Mouse (Mus musculus): ENCODE measurements around the gene Ahcy. TPM values are rescaled to one million over a fixed set of nuclear protein-coding genes. Genes with fewer than 3 reads are reported as not detected.
A peak's percentile ranks its signal among the peaks of the same experiment; 100 is the strongest.
"Not testable (repeated sequence)": the region's sequence is repeated elsewhere in the genome, so short reads cannot be mapped to it uniquely, and the experiment has no call there.

Gene Ahcy
- polyA plus RNA-seq, 1 experiment from 2014 or later, result 32.9 TPM

DNA sequence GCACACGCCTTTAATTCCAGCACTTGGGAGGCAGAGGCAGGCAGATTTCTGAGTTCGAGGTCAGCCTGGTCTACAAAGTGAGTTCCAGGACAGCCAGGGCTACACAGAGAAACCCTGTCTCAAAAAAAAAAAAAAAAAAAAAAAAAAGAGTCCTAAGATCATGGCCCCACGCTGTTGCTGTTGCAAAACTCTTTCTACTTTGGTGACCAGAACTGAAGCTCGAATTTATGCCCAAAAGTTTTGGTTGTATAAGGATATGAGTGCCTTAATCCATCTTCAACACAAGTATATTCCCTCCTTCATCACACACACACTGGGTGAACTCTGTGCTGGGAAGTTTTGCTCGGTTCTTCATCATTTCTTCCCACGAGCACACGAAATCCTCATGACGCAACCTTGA is 20.8 kb downstream of the Ahcy start:
- DNase-seq (ENCODE audit: low spot score); H3K27ac ChIP-seq; H3K4me2 ChIP-seq (replicated peaks); H3K4me3 ChIP-seq (replicated peaks; ENCODE audit: low read length); H3K9ac ChIP-seq; H3K36me3 ChIP-seq (replicated peaks; ENCODE audit: control insufficient read depth, insufficient read depth); ATAC-seq (ENCODE audit: low FRiP score); H3K9me3 ChIP-seq (ENCODE audit: control insufficient read depth, low read length); H3K27me3 ChIP-seq (ENCODE audit: control insufficient read depth, insufficient read depth, low read length): not testable (repeated sequence)
- H3K4me1 ChIP-seq (replicated peaks; ENCODE audit: control insufficient read depth, insufficient read depth, low read length), result peaks cover 11% of the 10 kb centered on the region
- 91% methylated on average over 8 of the region's 8 CpGs for WGBS

DNA sequence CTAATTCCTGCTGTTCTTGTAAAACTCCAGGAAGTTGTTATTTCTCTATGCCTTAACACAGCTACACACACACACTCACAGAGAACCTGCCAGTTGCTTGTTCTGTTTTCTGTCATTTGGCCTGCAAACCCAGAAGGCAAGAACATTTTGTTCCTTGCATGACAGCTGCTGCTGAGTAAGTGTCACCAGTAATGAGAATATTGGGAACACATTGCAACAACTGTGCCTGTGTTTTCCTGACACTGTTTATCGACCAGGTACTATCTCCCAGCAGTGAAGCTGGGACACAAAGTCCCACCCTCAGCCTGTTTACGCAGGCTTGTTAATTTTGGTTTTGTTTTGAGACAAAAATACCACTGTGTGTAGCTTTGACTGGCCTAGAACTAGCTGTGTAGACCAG is 21.6 kb downstream of the Ahcy start:
- Histone ChIP-seq H3K4me2 (replicated peaks) (no peak overlapping the region), H3K4me1 (replicated peaks; ENCODE audit: control insufficient read depth, insufficient read depth, low read length) (peaks cover 11% of the 10 kb centered on the region), H3K4me3 (replicated peaks; ENCODE audit: low read length) (no peak overlapping the region), H3K27ac (no peak overlapping the region), H3K9me3 (ENCODE audit: control insufficient read depth, low read length) (no peaks in the 10 kb centered on the region), H3K36me3 (replicated peaks; ENCODE audit: control insufficient read depth, insufficient read depth) (no peaks in the 10 kb centered on the region), H3K27me3 (ENCODE audit: control insufficient read depth, insufficient read depth, low read length) (no peaks in the 10 kb centered on the region), H3K9ac (no peak overlapping the region)
- no peak for DNase-seq (ENCODE audit: low spot score)
- WGBS, result 91% methylated on average over 2 of the region's 2 CpGs
- ATAC-seq (ENCODE audit: low FRiP score), result no peak

GRCm38 (mm10) chr2:155051622-155052351 is 22.5 kb downstream of the Ahcy start:
- Histone ChIP-seq H3K4me1 (replicated peaks; ENCODE audit: control insufficient read depth, insufficient read depth, low read length) (peaks cover 11% of the 10 kb centered on the region), H3K27ac (peak overlapping the region; percentile 88; the same call in 1 of the 2 replicates), H3K4me2 (replicated peaks) (peak overlapping the region; percentile 87), H3K4me3 (replicated peaks; ENCODE audit: low read length) (peak overlapping the region; percentile 44), H3K27me3 (ENCODE audit: control insufficient read depth, insufficient read depth, low read length) (no peaks in the 10 kb centered on the region), H3K9ac (peak overlapping the region; percentile 73), H3K36me3 (replicated peaks; ENCODE audit: control insufficient read depth, insufficient read depth) (no peaks in the 10 kb centered on the region), H3K9me3 (ENCODE audit: control insufficient read depth, low read length) (no peaks in the 10 kb centered on the region)
- ATAC-seq (ENCODE audit: low FRiP score) (no peak), DNase-seq (ENCODE audit: low spot score) (no peak)
- WGBS, result 32% methylated on average over 9 of the region's 9 CpGs

GRCm38 (mm10) chr2:155050504-155051236 is 23.6 kb downstream of the Ahcy start:
- ATAC-seq (ENCODE audit: low FRiP score), result peak; percentile 97
- Histone ChIP-seq H3K27ac (peak overlapping the region; percentile 88), H3K4me1 (replicated peaks; ENCODE audit: control insufficient read depth, insufficient read depth, low read length) (peaks cover 11% of the 10 kb centered on the region), H3K9me3 (ENCODE audit: control insufficient read depth, low read length) (no peaks in the 10 kb centered on the region), H3K4me2 (replicated peaks) (peak overlapping the region; percentile 87), H3K27me3 (ENCODE audit: control insufficient read depth, insufficient read depth, low read length) (no peaks in the 10 kb centered on the region), H3K4me3 (replicated peaks; ENCODE audit: low read length) (peak overlapping the region; percentile 44), H3K9ac (peak overlapping the region; percentile 73), H3K36me3 (replicated peaks; ENCODE audit: control insufficient read depth, insufficient read depth) (no peaks in the 10 kb centered on the region)
- DNase-seq (ENCODE audit: low spot score), result peak; percentile 99
- WGBS, result under 1% methylated on average over 45 of the region's 45 CpGs

DNA sequence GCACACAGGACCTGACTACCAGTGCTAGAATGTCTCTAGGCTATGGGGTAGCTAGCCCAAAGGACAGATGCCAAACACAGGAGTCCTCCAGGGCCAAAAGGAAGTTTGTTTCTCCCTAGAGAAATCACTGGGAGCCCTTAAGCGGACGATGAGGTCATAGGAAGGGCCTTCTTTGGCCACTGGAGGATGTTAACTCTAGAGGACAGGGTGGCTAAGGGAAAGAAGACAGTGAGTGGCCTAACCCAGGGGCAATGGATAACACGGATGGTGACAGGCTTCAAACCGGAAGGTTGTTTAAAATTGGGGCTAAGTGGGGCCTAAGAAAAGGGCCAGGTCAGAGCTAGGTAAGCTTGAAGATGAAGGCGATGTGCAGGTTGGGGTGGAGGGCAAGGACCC is 24.2 kb downstream of the Ahcy start:
- Histone ChIP-seq H3K36me3 (replicated peaks; ENCODE audit: control insufficient read depth, insufficient read depth) (no peaks in the 10 kb centered on the region), H3K4me3 (replicated peaks; ENCODE audit: low read length) (peak overlapping the region; percentile 44), H3K4me2 (replicated peaks) (peak overlapping the region; percentile 87), H3K27me3 (ENCODE audit: control insufficient read depth, insufficient read depth, low read length) (no peaks in the 10 kb centered on the region), H3K9ac (peak overlapping the region; percentile 73), H3K9me3 (ENCODE audit: control insufficient read depth, low read length) (no peaks in the 10 kb centered on the region), H3K27ac (peak overlapping the region; percentile 88), H3K4me1 (replicated peaks; ENCODE audit: control insufficient read depth, insufficient read depth, low read length) (peaks cover 11% of the 10 kb centered on the region)
- WGBS, result 18% methylated on average over 5 of the region's 5 CpGs
- DNase-seq (ENCODE audit: low spot score) (peak; percentile 45), ATAC-seq (ENCODE audit: low FRiP score) (no peak; the same call in 1 of the 2 replicates)

- DNase-seq (ENCODE audit: low spot score), result no peak
- H3K9me3 ChIP-seq (ENCODE audit: control insufficient read depth, low read length), result no peaks in the 10 kb centered on the region
- 69% methylated on average over 7 of the region's 7 CpGs for WGBS
- no peak overlapping the region for H3K9ac ChIP-seq
- H3K36me3 ChIP-seq (replicated peaks; ENCODE audit: control insufficient read depth, insufficient read depth), result no peaks in the 10 kb centered on the region
- no peak for ATAC-seq (ENCODE audit: low FRiP score)
- H3K27me3 ChIP-seq (ENCODE audit: control insufficient read depth, insufficient read depth, low read length), result no peaks in the 10 kb centered on the region
- no peak overlapping the region for H3K4me2 ChIP-seq (replicated peaks)
- H3K4me1 ChIP-seq (replicated peaks; ENCODE audit: control insufficient read depth, insufficient read depth, low read length), result peaks cover 11% of the 10 kb centered on the region
- H3K27ac ChIP-seq, result no peak overlapping the region
- no peak overlapping the region for H3K4me3 ChIP-seq (replicated peaks; ENCODE audit: low read length)
Measured at GRCm38 (mm10) chr2:155047452-155048178, 26.7 kb downstream of the Ahcy start.

GRCm38 (mm10) chr2:155046803-155047202 is 27.5 kb downstream of the Ahcy start:
- no peak overlapping the region for H3K4me2 ChIP-seq (replicated peaks)
- H3K4me3 ChIP-seq (replicated peaks; ENCODE audit: low read length), result no peak overlapping the region
- peaks cover 11% of the 10 kb centered on the region for H3K4me1 ChIP-seq (replicated peaks; ENCODE audit: control insufficient read depth, insufficient read depth, low read length)
- H3K27ac ChIP-seq, result no peak overlapping the region
- no peaks in the 10 kb centered on the region for H3K27me3 ChIP-seq (ENCODE audit: control insufficient read depth, insufficient read depth, low read length)
- H3K36me3 ChIP-seq (replicated peaks; ENCODE audit: control insufficient read depth, insufficient read depth), result no peaks in the 10 kb centered on the region
- H3K9ac ChIP-seq, result no peak overlapping the region
- WGBS, result 95% methylated on average over 2 of the region's 2 CpGs
- ATAC-seq (ENCODE audit: low FRiP score) (no peak), DNase-seq (ENCODE audit: low spot score) (no peak)
- no peaks in the 10 kb centered on the region for H3K9me3 ChIP-seq (ENCODE audit: control insufficient read depth, low read length)

- H3K9ac ChIP-seq, result no peak overlapping the region
- no peak overlapping the region for H3K27ac ChIP-seq
- no peaks in the 10 kb centered on the region for H3K36me3 ChIP-seq (replicated peaks; ENCODE audit: control insufficient read depth, insufficient read depth)
- peaks cover 2% of the 10 kb centered on the region; the same call in 1 of the 2 replicates for H3K4me1 ChIP-seq (replicated peaks; ENCODE audit: control insufficient read depth, insufficient read depth, low read length)
- 69% methylated on average over 3 of the region's 3 CpGs for WGBS
- H3K4me3 ChIP-seq (replicated peaks; ENCODE audit: low read length), result no peak overlapping the region
- no peak overlapping the region for H3K4me2 ChIP-seq (replicated peaks)
- no peak for DNase-seq (ENCODE audit: low spot score)
- H3K27me3 ChIP-seq (ENCODE audit: control insufficient read depth, insufficient read depth, low read length), result no peaks in the 10 kb centered on the region
- no peaks in the 10 kb centered on the region for H3K9me3 ChIP-seq (ENCODE audit: control insufficient read depth, low read length)
- ATAC-seq (ENCODE audit: low FRiP score), result no peak
Measured at GRCm38 (mm10) chr2:155045075-155045474, 29.2 kb downstream of the Ahcy start.

GRCm38 (mm10) chr2:155044542-155044941 is 29.8 kb downstream of the Ahcy start:
- H3K9ac ChIP-seq, result no peak overlapping the region

More at GRCm38 (mm10) chr2:155044542-155044941, 29.8 kb downstream of the Ahcy start:
- no peaks in the 10 kb centered on the region for H3K36me3 ChIP-seq (replicated peaks; ENCODE audit: control insufficient read depth, insufficient read depth)
- H3K9me3 ChIP-seq (ENCODE audit: control insufficient read depth, low read length), result no peaks in the 10 kb centered on the region
- DNase-seq (ENCODE audit: low spot score) (no peak), ATAC-seq (ENCODE audit: low FRiP score) (no peak)
- WGBS, result 85% methylated on average over 3 of the region's 3 CpGs
- no peak overlapping the region for H3K4me3 ChIP-seq (replicated peaks; ENCODE audit: low read length)
- no peak overlapping the region for H3K27ac ChIP-seq
- H3K4me1 ChIP-seq (replicated peaks; ENCODE audit: control insufficient read depth, insufficient read depth, low read length), result no peaks in the 10 kb centered on the region
- no peak overlapping the region for H3K4me2 ChIP-seq (replicated peaks)
- no peaks in the 10 kb centered on the region for H3K27me3 ChIP-seq (ENCODE audit: control insufficient read depth, insufficient read depth, low read length)

All from hindbrain, embryonic 14.5 days (tissue).